Mouse (Mus musculus): Measurements from ENCODE around the gene Mettl5. TPM values are rescaled to one million over a fixed set of nuclear protein-coding genes. Genes with fewer than 3 reads are reported as not detected.

The Mettl5 gene
- polyA plus RNA-seq (2014; fragmentation: Illumina TruSeq; extraction: RNeasy Lipid Tissue Mini Kit (QIAGEN cat#74804); ENCODE audit: low read depth, low replicate concordance) = 73.0 TPM

GRCm38 (mm10) chr2:69885451-69886305, at the start of gene Mettl5:
Gene Mettl5, minus strand, starts transcription at chr2:69885615.

DNA sequence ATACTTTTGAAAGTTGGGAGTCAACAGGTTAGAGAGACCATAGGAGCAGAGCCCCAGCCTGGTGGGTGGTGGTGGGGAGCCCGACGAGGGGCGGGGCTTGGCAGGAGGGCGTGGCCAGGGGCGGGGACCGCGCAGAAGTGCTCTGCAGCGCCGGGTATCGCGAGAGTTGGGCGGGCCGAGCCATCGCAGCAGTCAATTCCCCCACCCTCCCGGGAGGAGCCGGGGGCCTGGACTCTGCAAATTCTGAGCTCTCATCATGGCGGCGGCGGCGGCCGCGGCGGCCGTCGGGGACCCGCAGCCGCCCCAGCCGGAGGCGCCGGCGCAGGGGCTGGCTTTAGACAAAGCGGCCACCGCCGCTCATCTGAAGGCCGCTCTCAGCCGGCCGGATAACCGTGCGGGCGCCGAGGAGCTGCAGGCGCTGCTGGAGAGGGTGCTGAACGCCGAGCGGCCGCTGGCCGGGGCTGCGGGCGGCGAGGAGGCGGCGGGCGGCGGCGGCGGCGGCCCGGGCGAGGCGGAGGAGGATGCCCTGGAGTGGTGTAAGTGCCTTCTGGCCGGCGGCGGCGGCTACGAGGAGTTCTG, 11.7 kb upstream of the Mettl5 start, which contains the start of gene Ubr3:
Gene Ubr3 (plus strand): TSS at position 208 of the 579 bp plus-strand sequence.

GRCm38 (mm10) chr2:69861485-69862091, 23.8 kb downstream of the Mettl5 start, which contains the start of gene Ssb:
Gene Ssb, plus strand, starts transcription at chr2:69861562.

DNA sequence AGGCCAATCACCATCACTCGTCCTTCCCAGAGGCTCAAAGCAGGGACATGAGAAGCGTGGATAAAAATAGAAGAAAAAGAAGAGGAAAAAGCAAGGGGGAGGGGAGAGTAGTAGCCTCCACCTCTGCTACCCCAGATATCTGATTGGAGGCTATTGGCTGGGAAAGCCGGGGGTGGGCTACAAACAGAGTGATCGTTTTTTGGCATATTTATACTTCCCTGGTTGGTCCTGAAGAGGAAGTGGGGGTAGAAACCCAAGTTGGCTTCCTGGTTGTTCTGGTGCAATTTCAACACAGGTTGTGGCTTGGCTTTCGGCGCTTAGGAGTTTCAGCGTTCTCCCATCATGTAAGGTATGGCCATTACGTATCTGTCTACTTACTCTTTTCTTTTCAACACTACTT, 63.7 kb downstream of the Mettl5 start, which contains the start of gene Klhl23:
Gene Klhl23 (plus strand): TSS at position 234 of the 400 bp plus-strand sequence.

Other genes with a start within 250 kb of the Mettl5 start
- 27.0 TPM for gene Bbs5, start 238.4 kb downstream of the Mettl5 start, polyA plus RNA-seq (2014; fragmentation: Illumina TruSeq; extraction: RNeasy Lipid Tissue Mini Kit (QIAGEN cat#74804); ENCODE audit: low read depth, low replicate concordance)
- gene Klhl41, start 215.5 kb downstream of the Mettl5 start, polyA plus RNA-seq (2014; fragmentation: Illumina TruSeq; extraction: RNeasy Lipid Tissue Mini Kit (QIAGEN cat#74804); ENCODE audit: low read depth, low replicate concordance) = 0.40 TPM
- 59.7 TPM for gene Fastkd1, start 172.1 kb downstream of the Mettl5 start, polyA plus RNA-seq (2014; fragmentation: Illumina TruSeq; extraction: RNeasy Lipid Tissue Mini Kit (QIAGEN cat#74804); ENCODE audit: low read depth, low replicate concordance)
- gene Ppig, start 163.1 kb downstream of the Mettl5 start, polyA plus RNA-seq (2014; fragmentation: Illumina TruSeq; extraction: RNeasy Lipid Tissue Mini Kit (QIAGEN cat#74804); ENCODE audit: low read depth, low replicate concordance) = 161 TPM
- gene Ccdc173, start 96.0 kb downstream of the Mettl5 start, polyA plus RNA-seq (2014; fragmentation: Illumina TruSeq; extraction: RNeasy Lipid Tissue Mini Kit (QIAGEN cat#74804); ENCODE audit: low read depth, low replicate concordance) = 9.6 TPM
- 66.9 TPM for gene Phospho2, start 96.0 kb downstream of the Mettl5 start, polyA plus RNA-seq (2014; fragmentation: Illumina TruSeq; extraction: RNeasy Lipid Tissue Mini Kit (QIAGEN cat#74804); ENCODE audit: low read depth, low replicate concordance)
- 4.0 TPM for gene Klhl23, start 63.7 kb downstream of the Mettl5 start, polyA plus RNA-seq (2014; fragmentation: Illumina TruSeq; extraction: RNeasy Lipid Tissue Mini Kit (QIAGEN cat#74804); ENCODE audit: low read depth, low replicate concordance)
- gene Ssb, start 24.1 kb downstream of the Mettl5 start, polyA plus RNA-seq (2014; fragmentation: Illumina TruSeq; extraction: RNeasy Lipid Tissue Mini Kit (QIAGEN cat#74804); ENCODE audit: low read depth, low replicate concordance) = 479 TPM
- 103 TPM for gene Ubr3, start 11.6 kb upstream of the Mettl5 start, polyA plus RNA-seq (2014; fragmentation: Illumina TruSeq; extraction: RNeasy Lipid Tissue Mini Kit (QIAGEN cat#74804); ENCODE audit: low read depth, low replicate concordance)
- gene Myo3b, start 153.5 kb upstream of the Mettl5 start, polyA plus RNA-seq (2014; fragmentation: Illumina TruSeq; extraction: RNeasy Lipid Tissue Mini Kit (QIAGEN cat#74804); ENCODE audit: low read depth, low replicate concordance) = 3.9 TPM